ENCODE assay signal across 7 mouse cellular contexts in genomic region chr6:121185232-121185631, GRCm38 (mm10). TPM values are rescaled to one million over a fixed set of nuclear protein-coding genes. Genes with fewer than 3 reads are reported as not detected.
DNase-seq lines count a peak whose midpoint lies in the region; ATAC-seq and TF ChIP-seq lines count a peak whose summit lies in the region.

No protein-coding gene starts in this region.

- peak overlapping the region; percentile 61 for H3K4me3 ChIP-seq in lung, embryonic 15.5 days
- H3K4me3 ChIP-seq in lung, adult 2 months (replicated peaks; ENCODE audit: extremely low read depth, low read depth, low read length), result no peak overlapping the region
- peak overlapping the region; percentile 76 for H3K4me3 ChIP-seq in hindbrain, embryonic 13.5 days
- peak overlapping the region; percentile 80 for H3K4me3 ChIP-seq in liver, embryonic 16.5 days (ENCODE audit: low read depth, low read length)
- peak overlapping the region; percentile 84 for H3K4me3 ChIP-seq in stomach, embryonic 16.5 days (replicated peaks; ENCODE audit: low read length)

- 65% methylated on average over 8 of the region's 8 CpGs for WGBS in lung, embryonic 15.5 days
- WGBS in lung, adult 2 months, result 67% methylated on average over 8 of the region's 8 CpGs
- WGBS in hindbrain, embryonic 13.5 days, result 91% methylated on average over 8 of the region's 8 CpGs
- WGBS in liver, embryonic 16.5 days (ENCODE audit: insufficient replicate concordance), result 62% methylated on average over 8 of the region's 8 CpGs
- WGBS in stomach, embryonic 16.5 days, result 67% methylated on average over 8 of the region's 8 CpGs

- peak overlapping the region; percentile 84 for H3K27ac ChIP-seq in lung, embryonic 15.5 days
- no peak overlapping the region for H3K27ac ChIP-seq in hindbrain, embryonic 13.5 days
- peak overlapping the region; percentile 45; the same call in 1 of the 2 replicates for H3K27ac ChIP-seq in liver, embryonic 16.5 days (ENCODE audit: low read length)
- H3K27ac ChIP-seq in stomach, embryonic 16.5 days (ENCODE audit: low read length), result peak overlapping the region; percentile 55; the same call in 1 of the 2 replicates

- ATAC-seq in lung, embryonic 15.5 days (ENCODE audit: borderline replicate concordance, extremely low read depth, low FRiP score, low TSS enrichment), result peak; percentile 46
- no peak for ATAC-seq in hindbrain, embryonic 13.5 days (ENCODE audit: low FRiP score)
- ATAC-seq in liver, embryonic 16.5 days (ENCODE audit: low read depth), result peak; percentile 54
- 0 out of 2 replicates have a peak, but pooled peaks have one; percentile 16 for ATAC-seq in stomach, embryonic 16.5 days (ENCODE audit: insufficient read depth, low FRiP score)
- ATAC-seq in erythroid progenitor cell, adult 5-6 weeks (replicated peaks; ENCODE audit: low FRiP score, poor library complexity, severe bottlenecking), result no peak

- no peak for DNase-seq in lung, adult 2 months
- DNase-seq in ovary, adult 18-20 months (ENCODE audit: low spot score), result no peak

- 0 out of 2 replicates have a peak, but pooled peaks cover 5% of the 10 kb centered on the region for H3K36me3 ChIP-seq in lung, embryonic 15.5 days
- H3K36me3 ChIP-seq in hindbrain, embryonic 13.5 days, result peaks cover 35% of the 10 kb centered on the region
- peaks cover 4% of the 10 kb centered on the region; the same call in 1 of the 2 replicates for H3K36me3 ChIP-seq in liver, embryonic 16.5 days (ENCODE audit: control insufficient read depth, insufficient read depth)
- peaks cover 10% of the 10 kb centered on the region for H3K36me3 ChIP-seq in stomach, embryonic 16.5 days (ENCODE audit: control insufficient read depth, insufficient read depth, low read length)

- TF ChIP-seq CTCF in lung, adult 2 months (IDR thresholded peaks at IDR 0.05; ENCODE audit: insufficient read depth, low read length), result no peak

- TF ChIP-seq POLR2A in lung, adult 2 months (IDR thresholded peaks at IDR 0.05; ENCODE audit: borderline replicate concordance, extremely low read depth, low read depth, low read length), result no peak

- H3K9me3 ChIP-seq in lung, embryonic 15.5 days, result no peaks in the 10 kb centered on the region
- H3K9me3 ChIP-seq in hindbrain, embryonic 13.5 days, result no peaks in the 10 kb centered on the region
- H3K9me3 ChIP-seq in liver, embryonic 16.5 days (replicated peaks; ENCODE audit: control insufficient read depth, low read length), result no peaks in the 10 kb centered on the region
- H3K9me3 ChIP-seq in stomach, embryonic 16.5 days (replicated peaks; ENCODE audit: control insufficient read depth, low read length), result no peaks in the 10 kb centered on the region

- H3K4me2 ChIP-seq in lung, embryonic 15.5 days, result peak overlapping the region; percentile 94
- H3K4me2 ChIP-seq in hindbrain, embryonic 13.5 days, result peak overlapping the region; percentile 95
- peak overlapping the region; percentile 98 for H3K4me2 ChIP-seq in liver, embryonic 16.5 days (ENCODE audit: low read depth, low read length)
- H3K4me2 ChIP-seq in stomach, embryonic 16.5 days (ENCODE audit: low read depth, low read length), result peak overlapping the region; percentile 93

- H3K4me1 ChIP-seq in lung, embryonic 15.5 days, result peaks cover 15% of the 10 kb centered on the region
- H3K4me1 ChIP-seq in lung, adult 2 months (ENCODE audit: control insufficient read depth, insufficient read depth, low read length), result peaks cover 8% of the 10 kb centered on the region
- H3K4me1 ChIP-seq in hindbrain, embryonic 13.5 days (replicated peaks), result peaks cover 24% of the 10 kb centered on the region
- peaks cover 21% of the 10 kb centered on the region for H3K4me1 ChIP-seq in liver, embryonic 16.5 days (ENCODE audit: control insufficient read depth, low read depth, low read length)
- peaks cover 19% of the 10 kb centered on the region for H3K4me1 ChIP-seq in stomach, embryonic 16.5 days (ENCODE audit: control insufficient read depth, insufficient read depth, low read length)

- no peaks in the 10 kb centered on the region for H3K27me3 ChIP-seq in lung, embryonic 15.5 days
- H3K27me3 ChIP-seq in hindbrain, embryonic 13.5 days, result no peaks in the 10 kb centered on the region
- H3K27me3 ChIP-seq in liver, embryonic 16.5 days (ENCODE audit: control insufficient read depth, insufficient read depth, low read depth, low read length), result no peaks in the 10 kb centered on the region
- H3K27me3 ChIP-seq in stomach, embryonic 16.5 days (ENCODE audit: control insufficient read depth, insufficient read depth, low read length), result no peaks in the 10 kb centered on the region

- no peak overlapping the region for H3K9ac ChIP-seq in lung, embryonic 15.5 days
- H3K9ac ChIP-seq in hindbrain, embryonic 13.5 days, result peak overlapping the region; percentile 86
- peak overlapping the region; percentile 76 for H3K9ac ChIP-seq in liver, embryonic 16.5 days (ENCODE audit: low read depth, low read length)
- peak overlapping the region; percentile 87 for H3K9ac ChIP-seq in stomach, embryonic 16.5 days (ENCODE audit: low read length)

RNA-seq across cellular contexts. Expression of gene Pex26, which starts 1.8 kb away (rescaled TPM):
- 10.9 and 13.5 TPM in 2 replicates for polyA plus RNA-seq in lung, embryonic 15.5 days (2015; fragmentation: Nextera tagmentation; extraction: Ambion mirVana)
- 13.0 and 13.5 TPM in 2 replicates for polyA plus RNA-seq in lung, adult 2 months (2012; rRNA removed)
- polyA plus RNA-seq in hindbrain, embryonic 13.5 days (2015; fragmentation: Nextera tagmentation; extraction: Ambion mirVana), result 13.9 and 14.7 TPM in 2 replicates
- polyA plus RNA-seq in liver, embryonic 16.5 days (2015; fragmentation: Nextera tagmentation; extraction: Ambion mirVana), result 5.7 and 7.8 TPM in 2 replicates
- polyA plus RNA-seq in stomach, embryonic 16.5 days (2015; fragmentation: Nextera tagmentation; extraction: Ambion mirVana), result 14.0 and 14.6 TPM in 2 replicates
- total RNA-seq in erythroid progenitor cell, adult 5-6 weeks (2015; ENCODE audit: low replicate concordance), result 0.36 and 1.3 TPM in 2 replicates
- 0.26 and 1.2 TPM in 2 replicates for total RNA-seq in erythroid progenitor cell, adult 5-6 weeks (2017; ENCODE audit: low replicate concordance)

RNA-seq across cellular contexts. Expression of gene Tuba8, which starts 25.3 kb away (rescaled TPM):
- 6.3 and 7.8 TPM in 2 replicates for polyA plus RNA-seq in lung, embryonic 15.5 days (2015; fragmentation: Nextera tagmentation; extraction: Ambion mirVana)
- polyA plus RNA-seq in lung, adult 2 months (2012; rRNA removed), result 3.2 and 12.0 TPM in 2 replicates
- polyA plus RNA-seq in hindbrain, embryonic 13.5 days (2015; fragmentation: Nextera tagmentation; extraction: Ambion mirVana), result 0.39 and 0.40 TPM in 2 replicates
- 5.3 and 6.2 TPM in 2 replicates for polyA plus RNA-seq in liver, embryonic 16.5 days (2015; fragmentation: Nextera tagmentation; extraction: Ambion mirVana)
- polyA plus RNA-seq in stomach, embryonic 16.5 days (2015; fragmentation: Nextera tagmentation; extraction: Ambion mirVana), result 0.74 and 0.81 TPM in 2 replicates
- 4.2 and 9.4 TPM in 2 replicates for total RNA-seq in erythroid progenitor cell, adult 5-6 weeks (2015; ENCODE audit: low replicate concordance)
- 2.1 and 5.6 TPM in 2 replicates for total RNA-seq in erythroid progenitor cell, adult 5-6 weeks (2017; ENCODE audit: low replicate concordance)

RNA-seq across cellular contexts. Expression of gene Mical3, which starts 54.4 kb away (rescaled TPM):
- 17.6 and 20.0 TPM in 2 replicates for polyA plus RNA-seq in lung, embryonic 15.5 days (2015; fragmentation: Nextera tagmentation; extraction: Ambion mirVana)
- polyA plus RNA-seq in lung, adult 2 months (2012; rRNA removed), result 17.8 and 24.3 TPM in 2 replicates
- 33.8 and 34.5 TPM in 2 replicates for polyA plus RNA-seq in hindbrain, embryonic 13.5 days (2015; fragmentation: Nextera tagmentation; extraction: Ambion mirVana)
- 9.2 and 9.3 TPM in 2 replicates for polyA plus RNA-seq in liver, embryonic 16.5 days (2015; fragmentation: Nextera tagmentation; extraction: Ambion mirVana)
- polyA plus RNA-seq in stomach, embryonic 16.5 days (2015; fragmentation: Nextera tagmentation; extraction: Ambion mirVana), result 8.9 and 11.5 TPM in 2 replicates
- 168 and 179 TPM in 2 replicates for total RNA-seq in erythroid progenitor cell, adult 5-6 weeks (2015; ENCODE audit: low replicate concordance)
- 159 and 259 TPM in 2 replicates for total RNA-seq in erythroid progenitor cell, adult 5-6 weeks (2017; ENCODE audit: low replicate concordance)

Comparison
In these comparisons a context has a peak if more than half of its experiments do, and no peak if none do; other contexts are left out.
1. ATAC-seq: peak in lung, embryonic 15.5 days (single experiment), liver, embryonic 16.5 days (single experiment) and stomach, embryonic 16.5 days (single experiment); none in hindbrain, embryonic 13.5 days (single experiment) and erythroid progenitor cell, adult 5-6 weeks (single experiment).
2. Peak in every context shown above with its lines, with median percentiles within 50 percentile points of each other: H3K4me2 ChIP-seq.